Mouse (Mus musculus) liver, embryonic 14 days (tissue): Measurements from ENCODE around the gene Cct2. TPM values are rescaled to one million over a fixed set of nuclear protein-coding genes. Genes with fewer than 3 reads are reported as not detected.

Source experiments
- polyA plus RNA-seq: library from polyadenylated mRNA; depleted of rRNA; stranded (reverse); fragments of >200 nt; gene quantifications from 2 replicates; pipeline ENCODE4 v1.2.3, GENCODE M21; 2012; rRNA removed

Gene Cct2
- 134 and 153 TPM in 2 replicates for polyA plus RNA-seq

DNA sequence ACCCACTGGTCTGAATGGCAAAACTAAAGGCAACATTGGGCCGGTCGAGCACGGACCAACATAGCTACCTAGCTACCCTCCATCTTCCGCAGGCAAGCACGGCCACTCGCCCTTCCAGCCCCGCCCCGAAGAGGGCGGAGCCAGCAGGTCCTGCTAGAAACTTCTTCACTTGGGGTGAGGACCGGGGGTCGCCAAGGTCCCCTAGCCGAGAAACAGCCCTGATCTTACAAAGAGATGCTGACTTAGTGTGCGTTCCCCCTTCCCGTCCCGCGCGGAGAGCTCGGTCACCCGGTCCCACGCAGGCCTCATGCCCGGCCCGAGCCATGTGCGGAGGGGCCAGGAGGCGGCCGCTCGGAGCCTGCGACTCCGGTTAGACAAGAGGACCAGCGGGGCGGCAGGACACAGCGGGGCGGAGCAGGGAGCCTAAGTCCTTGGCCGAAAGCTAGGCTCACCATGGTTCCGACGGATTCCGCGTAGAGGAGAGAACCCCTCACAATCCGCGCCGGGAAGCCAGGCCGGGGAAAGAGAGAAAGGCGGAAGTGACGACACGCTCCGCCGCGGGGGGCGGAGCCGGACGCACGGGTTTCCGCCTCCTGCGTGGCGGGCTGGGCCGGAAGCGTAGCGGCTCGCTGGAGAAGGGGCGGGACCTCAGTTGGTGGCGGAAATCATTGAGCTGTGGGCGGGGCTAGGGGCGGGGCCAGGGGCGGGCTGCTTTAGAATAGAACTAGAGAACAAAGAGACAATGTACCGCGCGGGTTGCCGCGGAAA is at the start of gene Cct2:
Gene Cct2, minus strand, starts transcription at position 561 of the 768 bp plus-strand sequence.

DNA sequence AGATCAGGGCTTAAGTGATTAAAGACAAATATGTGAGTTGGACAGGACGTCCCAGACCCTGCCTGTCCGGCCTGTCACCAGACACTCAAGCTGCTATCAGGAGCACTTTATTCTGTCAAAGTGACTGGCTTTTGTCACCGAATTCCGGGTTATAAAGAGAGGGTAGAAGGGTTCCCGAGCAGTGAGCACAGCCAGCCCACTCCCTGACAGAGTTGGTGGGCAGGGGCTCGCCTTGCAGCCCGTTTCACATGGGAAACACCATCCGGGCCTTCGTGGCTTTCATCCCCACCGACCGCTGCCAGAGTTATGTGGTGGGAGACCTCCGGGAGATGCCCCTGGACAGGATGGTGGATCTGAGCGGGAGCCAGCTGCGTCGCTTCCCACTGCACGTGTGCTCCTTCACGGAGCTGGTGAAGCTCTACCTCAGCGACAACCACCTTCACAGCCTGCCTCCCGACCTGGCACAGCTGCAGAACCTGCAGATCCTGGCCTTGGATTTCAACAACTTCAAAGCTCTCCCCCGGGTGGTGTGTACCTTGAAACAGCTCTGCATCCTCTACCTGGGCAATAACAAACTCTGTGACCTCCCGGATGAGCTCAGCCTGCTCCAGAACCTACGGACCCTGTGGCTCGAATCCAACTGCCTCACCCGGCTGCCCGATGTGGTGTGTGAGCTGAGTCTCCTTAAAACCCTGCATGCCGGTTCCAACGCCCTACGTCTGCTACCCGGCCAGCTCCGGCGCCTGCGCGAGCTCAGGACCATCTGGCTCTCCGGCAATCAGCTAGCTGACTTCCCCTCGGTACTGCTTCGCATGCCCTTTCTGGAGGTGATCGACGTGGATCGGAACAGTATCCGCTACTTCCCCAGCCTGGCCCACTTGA is 18.2 kb downstream of the Cct2 start, which contains the start of gene Lrrc10:
Gene Lrrc10, plus strand, starts transcription at position 167 of the 882 bp plus-strand sequence.

Other genes with a start within 250 kb of the Cct2 start
- 0.01 TPM in 1 of 2 replicates, not detected in the other for gene Myrfl, start 166.9 kb downstream of the Cct2 start, polyA plus RNA-seq
- gene Rab3ip, start 113.0 kb downstream of the Cct2 start, polyA plus RNA-seq: 5.7 and 6.6 TPM in 2 replicates
- gene Gm10271, start 91.2 kb downstream of the Cct2 start, polyA plus RNA-seq: not detected in 2 replicates
- gene Best3, start 77.5 kb downstream of the Cct2 start, polyA plus RNA-seq: 0.06 TPM in 1 of 2 replicates, not detected in the other
- not detected in 2 replicates for gene Lrrc10, start 18.5 kb downstream of the Cct2 start, polyA plus RNA-seq
- gene Frs2, start 84.7 kb upstream of the Cct2 start, polyA plus RNA-seq: 9.0 and 9.6 TPM in 2 replicates
- 40.6 and 41.2 TPM in 2 replicates for gene Yeats4, start 160.7 kb upstream of the Cct2 start, polyA plus RNA-seq
- gene 9530003J23Rik, start 174.9 kb upstream of the Cct2 start, polyA plus RNA-seq: not detected in 2 replicates
- gene Lyz2, start 218.5 kb upstream of the Cct2 start, polyA plus RNA-seq: 73.4 and 103 TPM in 2 replicates
- 0.03 TPM in 2 replicates for gene Lyz1, start 229.1 kb upstream of the Cct2 start, polyA plus RNA-seq